Comparison of ENCODE assay signal across 11 mouse cellular contexts in genomic region chr4:107829675-107830074, GRCm38 (mm10). TPM values are rescaled to one million over a fixed set of nuclear protein-coding genes. Genes with fewer than 3 reads are reported as not detected.
DNase-seq lines count a peak whose midpoint lies in the region; ATAC-seq and TF ChIP-seq lines count a peak whose summit lies in the region.
"Had no signal": no experiment of that assay in that cellular context is flagged by ENCODE, and none has a peak within 500 bp of the region (broad histone marks: within the 10 kb centered on the region; RNA-seq: fewer than 3 reads in every experiment).

No protein-coding gene starts in this region.

- no peak for DNase-seq in left cerebral cortex, adult 2 months (ENCODE audit: extremely low spot score in 1 of 2, low spot score in 2 of 2)
- no peak for DNase-seq in left cerebral cortex, adult 18-20 months (ENCODE audit: low spot score in 2 of 2)
- no peak for DNase-seq in heart, adult 18-20 months
- DNase-seq in B cell, adult 2 months = no peak
- DNase-seq: kidney, postnatal 10 days had no signal

- 45% methylated on average over 2 of the region's 2 CpGs for WGBS in forebrain, embryonic 12.5 days
- WGBS in olfactory bulb, adult 2 months = 15% methylated on average over 2 of the region's 2 CpGs
- WGBS in intestine, embryonic 15.5 days = 43% methylated on average over 2 of the region's 2 CpGs

- TF ChIP-seq POLR2A in olfactory bulb, adult 2 months (IDR thresholded peaks at IDR 0.05; ENCODE audit: insufficient read depth, low read depth, low read length) = no peak

- TF ChIP-seq CTCF in left cerebral cortex, adult 2 months (IDR thresholded peaks at IDR 0.05) = no peak
- no peak for TF ChIP-seq CTCF in olfactory bulb, adult 2 months (IDR thresholded peaks at IDR 0.05; ENCODE audit: insufficient read depth, low read depth, low read length)

- H3K4me1 ChIP-seq in forebrain, embryonic 12.5 days = peaks cover 100% of the 10 kb centered on the region
- peaks cover 94% of the 10 kb centered on the region for H3K4me1 ChIP-seq in olfactory bulb, adult 2 months (ENCODE audit: control insufficient read depth, insufficient read depth, low read length)
- peaks cover 23% of the 10 kb centered on the region for H3K4me1 ChIP-seq in intestine, embryonic 15.5 days (replicated peaks)

- peak overlapping the region; percentile 33; the same call in 1 of the 2 replicates for H3K9ac ChIP-seq in forebrain, embryonic 12.5 days
- no peak overlapping the region for H3K9ac ChIP-seq in intestine, embryonic 15.5 days
- H3K9ac ChIP-seq: heart, embryonic 13.5 days; lung, embryonic 15.5 days had no signal

- no peak; the same call in 1 of the 2 replicates for ATAC-seq in forebrain, embryonic 12.5 days (ENCODE audit: low FRiP score)
- ATAC-seq in megakaryocyte, adult 5-6 weeks (ENCODE audit: poor library complexity, severe bottlenecking) = peak; percentile 46; the same call in 1 of the 2 replicates
- ATAC-seq in intestine, embryonic 15.5 days = no peak

- H3K4me3 ChIP-seq in left cerebral cortex, adult 2 months = no peak overlapping the region
- H3K4me3 ChIP-seq in forebrain, embryonic 12.5 days (replicated peaks) = no peak overlapping the region
- H3K4me3 ChIP-seq in olfactory bulb, adult 2 months (ENCODE audit: insufficient read depth, low read depth, low read length) = no peak overlapping the region
- no peak overlapping the region for H3K4me3 ChIP-seq in intestine, embryonic 15.5 days (replicated peaks)
- H3K4me3 ChIP-seq: heart, embryonic 13.5 days; lung, embryonic 15.5 days had no signal

- no peak overlapping the region for H3K4me2 ChIP-seq in forebrain, embryonic 12.5 days
- no peak overlapping the region for H3K4me2 ChIP-seq in intestine, embryonic 15.5 days (replicated peaks)
- H3K4me2 ChIP-seq: heart, embryonic 13.5 days; lung, embryonic 15.5 days had no signal

- intact Hi-C loops in left cerebral cortex, adult 2 months (cut with DNase I) = loop anchor here (2.0 kb wide), 1 partner anchor 27 kb away; the partner anchor contains the start of gene Lrp8

- no peaks in the 10 kb centered on the region for H3K27me3 ChIP-seq in forebrain, embryonic 12.5 days
- no peaks in the 10 kb centered on the region for H3K27me3 ChIP-seq in intestine, embryonic 15.5 days (replicated peaks)
- H3K27me3 ChIP-seq: lung, embryonic 15.5 days had no signal

- no peaks in the 10 kb centered on the region for H3K9me3 ChIP-seq in forebrain, embryonic 12.5 days
- no peaks in the 10 kb centered on the region for H3K9me3 ChIP-seq in intestine, embryonic 15.5 days
- H3K9me3 ChIP-seq: heart, embryonic 13.5 days; lung, embryonic 15.5 days had no signal

- peak overlapping the region; percentile 28 for H3K27ac ChIP-seq in left cerebral cortex, adult 2 months
- H3K27ac ChIP-seq in forebrain, embryonic 12.5 days = peak overlapping the region; percentile 89
- peak overlapping the region; percentile 87 for H3K27ac ChIP-seq in olfactory bulb, adult 2 months (ENCODE audit: insufficient read depth, low read depth, low read length)
- H3K27ac ChIP-seq in intestine, embryonic 15.5 days = no peak overlapping the region
- H3K27ac ChIP-seq: heart, embryonic 13.5 days; lung, embryonic 15.5 days had no signal

- H3K36me3 ChIP-seq in forebrain, embryonic 12.5 days (replicated peaks) = peaks cover 2% of the 10 kb centered on the region; the same call in 1 of the 2 replicates
- no peaks in the 10 kb centered on the region for H3K36me3 ChIP-seq in intestine, embryonic 15.5 days
- H3K36me3 ChIP-seq: heart, embryonic 13.5 days; lung, embryonic 15.5 days had no signal

RNA-seq across cellular contexts. Expression of gene Lrp8, which starts 27.6 kb away (rescaled TPM):
- total RNA-seq in left cerebral cortex, adult 2 months (2021) = 100 to 1,000 TPM in 1 of 2 experiments, 10 to 100 TPM in 1; 93.2 to 123 TPM
- total RNA-seq in left cerebral cortex, adult 18-20 months (2021) = 10 to 100 TPM; 84.3 to 94.0 TPM
- 43.3 and 48.3 TPM in 2 replicates for polyA plus RNA-seq in forebrain, embryonic 12.5 days (2016; fragmentation: Nextera tagmentation; extraction: Ambion mirVana)
- 4.9 and 6.7 TPM in 2 replicates for total RNA-seq in megakaryocyte, adult 5-6 weeks (2015)
- 5.0 and 6.3 TPM in 2 replicates for total RNA-seq in megakaryocyte, adult 5-6 weeks (2017)
- not detected in 2 replicates for polyA plus RNA-seq in olfactory bulb, adult 2 months (2012; ENCODE audit: insufficient read depth, insufficient read length, low replicate concordance, missing spikeins)
- total RNA-seq in heart, adult 18-20 months (2021) = 1 to 10 TPM in 1 of 2 experiments, under 1 TPM in 1; 0.72 to 1.1 TPM
- polyA plus RNA-seq in intestine, embryonic 15.5 days (2015; fragmentation: Nextera tagmentation; extraction: Ambion mirVana) = 3.4 and 4.2 TPM in 2 replicates

RNA-seq across cellular contexts. Expression of gene Magoh, which starts 49.9 kb away (rescaled TPM):
- total RNA-seq in left cerebral cortex, adult 2 months (2021) = 10 to 100 TPM; 33.9 to 41.7 TPM
- total RNA-seq in left cerebral cortex, adult 18-20 months (2021) = 10 to 100 TPM; 39.4 to 42.4 TPM
- polyA plus RNA-seq in forebrain, embryonic 12.5 days (2016; fragmentation: Nextera tagmentation; extraction: Ambion mirVana) = 232 and 233 TPM in 2 replicates
- 131 and 134 TPM in 2 replicates for total RNA-seq in megakaryocyte, adult 5-6 weeks (2015)
- total RNA-seq in megakaryocyte, adult 5-6 weeks (2017) = 208 and 218 TPM in 2 replicates
- not detected in 2 replicates for polyA plus RNA-seq in olfactory bulb, adult 2 months (2012; ENCODE audit: insufficient read depth, insufficient read length, low replicate concordance, missing spikeins)
- total RNA-seq in heart, adult 18-20 months (2021) = 10 to 100 TPM; 43.6 to 46.4 TPM
- 160 and 194 TPM in 2 replicates for polyA plus RNA-seq in intestine, embryonic 15.5 days (2015; fragmentation: Nextera tagmentation; extraction: Ambion mirVana)

RNA-seq across cellular contexts. Expression of gene 0610037L13Rik, which starts 59.9 kb away (rescaled TPM):
- total RNA-seq in left cerebral cortex, adult 2 months (2021) = 10 to 100 TPM; 56.6 to 62.9 TPM
- total RNA-seq in left cerebral cortex, adult 18-20 months (2021) = 10 to 100 TPM; 61.8 to 63.7 TPM
- 110 and 115 TPM in 2 replicates for polyA plus RNA-seq in forebrain, embryonic 12.5 days (2016; fragmentation: Nextera tagmentation; extraction: Ambion mirVana)
- 34.7 and 36.0 TPM in 2 replicates for total RNA-seq in megakaryocyte, adult 5-6 weeks (2015)
- total RNA-seq in megakaryocyte, adult 5-6 weeks (2017) = 33.6 and 34.7 TPM in 2 replicates
- not detected in 2 replicates for polyA plus RNA-seq in olfactory bulb, adult 2 months (2012; ENCODE audit: insufficient read depth, insufficient read length, low replicate concordance, missing spikeins)
- total RNA-seq in heart, adult 18-20 months (2021) = 10 to 100 TPM; 47.0 to 59.4 TPM
- 106 and 109 TPM in 2 replicates for polyA plus RNA-seq in intestine, embryonic 15.5 days (2015; fragmentation: Nextera tagmentation; extraction: Ambion mirVana)

Comparison
In these comparisons a context has a peak if more than half of its experiments do, and no peak if none do; other contexts are left out.
1. RNA of gene Lrp8, which starts 27.6 kb away (total RNA-seq): 93.2 to 123 TPM in left cerebral cortex, adult 2 months and 84.3 to 94.0 TPM in left cerebral cortex, adult 18-20 months; 4.9 to 6.7 TPM in megakaryocyte, adult 5-6 weeks and 0.72 to 1.1 TPM in heart, adult 18-20 months; every median in the first group is over 10 times any median in the second.